Mouse (Mus musculus) heart, postnatal 0 days (tissue): ENCODE measurements at regions not wholly inside any gene's neighbourhood (a gene's known extent, or its start where the extent isn't known, plus 50 kb on each side); places are given as distances from the start of the nearest gene placed in this dataset.

Experiments used
- CTCF ChIP-seq: IDR thresholded peaks from 2 replicates; pipeline ENCODE4 v1.5.1; 2016; ENCODE audit warnings: antibody characterized with exemption, control low read depth, low read depth
- EP300 ChIP-seq: IDR thresholded peaks from 2 replicates; pipeline ENCODE4 v1.6.1; 2016; ENCODE audit warnings: antibody characterized with exemption, low read depth

- TF ChIP-seq CTCF (no peak), EP300 (no peak)
Measured at GRCm38 (mm10) chr13:94640336-94640735, 148.4 kb upstream of the Tbca start.
